Mouse (Mus musculus): ENCODE data around the gene Txndc11. TPM values are rescaled to one million over a fixed set of nuclear protein-coding genes. Genes with fewer than 3 reads are reported as not detected.

Txndc11 gene
- polyA plus RNA-seq, 2 experiments: 8.9 to 13.4 TPM

GRCm38 (mm10) chr16:11092061-11092460, 42.4 kb downstream of the Txndc11 start:
- DNase-seq (ENCODE audit: low read depth in 3 of 3, low spot score in 3 of 3) (no peak), ATAC-seq (ENCODE audit: insufficient read depth) (no peak)
- no peak overlapping the region for H3K9ac ChIP-seq (replicated peaks)
- H3K36me3 ChIP-seq (replicated peaks; ENCODE audit: control insufficient read depth, insufficient read depth, low read depth): peaks cover 14% of the 10 kb centered on the region
- H3K27me3 ChIP-seq (ENCODE audit: control insufficient read depth, insufficient read depth, low read length): no peaks in the 10 kb centered on the region
- no peaks in the 10 kb centered on the region for H3K4me1 ChIP-seq (replicated peaks; ENCODE audit: control insufficient read depth in 2 of 2, insufficient read depth in 2 of 2, low read length in 1 of 2)
- no peak for TF ChIP-seq CTCF (IDR thresholded peaks at IDR 0.05; ENCODE audit: low read depth)
- TF ChIP-seq EP300 (IDR thresholded peaks at IDR 0.05; ENCODE audit: low read depth): no peak
- H3K4me3 ChIP-seq (ENCODE audit: insufficient read depth in 1 of 2, low read depth in 2 of 2, low read length in 2 of 2): no peak overlapping the region
- WGBS (ENCODE audit: insufficient replicate concordance): 55% methylated on average over 4 of the region's 4 CpGs
- no peaks in the 10 kb centered on the region for H3K9me3 ChIP-seq (ENCODE audit: control insufficient read depth, low read length)
- no peak overlapping the region for H3K27ac ChIP-seq
- no peak overlapping the region for H3K4me2 ChIP-seq (ENCODE audit: low read depth)

GRCm38 (mm10) chr16:11090836-11091570, 43.4 kb downstream of the Txndc11 start:
- H3K36me3 ChIP-seq (replicated peaks; ENCODE audit: control insufficient read depth, insufficient read depth, low read depth): peaks cover 14% of the 10 kb centered on the region
- WGBS (ENCODE audit: insufficient replicate concordance): 71% methylated on average over 10 of the region's 10 CpGs
- H3K27me3 ChIP-seq (ENCODE audit: control insufficient read depth, insufficient read depth, low read length): no peaks in the 10 kb centered on the region
- no peak overlapping the region for H3K4me3 ChIP-seq (ENCODE audit: insufficient read depth in 1 of 2, low read depth in 2 of 2, low read length in 2 of 2)
- H3K27ac ChIP-seq: no peak overlapping the region
- no peak overlapping the region for H3K4me2 ChIP-seq (ENCODE audit: low read depth)
- TF ChIP-seq CTCF (IDR thresholded peaks at IDR 0.05; ENCODE audit: low read depth) (no peak), EP300 (IDR thresholded peaks at IDR 0.05; ENCODE audit: low read depth) (no peak)
- ATAC-seq (ENCODE audit: insufficient read depth) (no peak), DNase-seq (ENCODE audit: low read depth in 3 of 3, low spot score in 3 of 3) (no peak)
- H3K9me3 ChIP-seq (ENCODE audit: control insufficient read depth, low read length): no peaks in the 10 kb centered on the region
- no peaks in the 10 kb centered on the region for H3K4me1 ChIP-seq (replicated peaks; ENCODE audit: control insufficient read depth in 2 of 2, insufficient read depth in 2 of 2, low read length in 1 of 2)
- H3K9ac ChIP-seq (replicated peaks): no peak overlapping the region

GRCm38 (mm10) chr16:11086856-11087588, 47.4 kb downstream of the Txndc11 start:
- Histone ChIP-seq H3K9me3 (ENCODE audit: control insufficient read depth, low read length) (no peaks in the 10 kb centered on the region), H3K4me1 (replicated peaks; ENCODE audit: control insufficient read depth in 2 of 2, insufficient read depth in 2 of 2, low read length in 1 of 2) (no peaks in the 10 kb centered on the region), H3K4me3 (ENCODE audit: insufficient read depth in 1 of 2, low read depth in 2 of 2, low read length in 2 of 2) (no peak overlapping the region), H3K27ac (no peak overlapping the region), H3K27me3 (ENCODE audit: control insufficient read depth, insufficient read depth, low read length) (no peaks in the 10 kb centered on the region), H3K4me2 (ENCODE audit: low read depth) (no peak overlapping the region), H3K9ac (replicated peaks) (no peak overlapping the region), H3K36me3 (replicated peaks; ENCODE audit: control insufficient read depth, insufficient read depth, low read depth) (peaks cover 24% of the 10 kb centered on the region)
- DNase-seq (ENCODE audit: low read depth in 3 of 3, low spot score in 3 of 3): no peak
- TF ChIP-seq CTCF (IDR thresholded peaks at IDR 0.05; ENCODE audit: low read depth): 0 out of 2 replicates have a peak, but pooled peaks have one; percentile 14
- TF ChIP-seq EP300 (IDR thresholded peaks at IDR 0.05; ENCODE audit: low read depth): no peak
- WGBS (ENCODE audit: insufficient replicate concordance): 73% methylated on average over 5 of the region's 5 CpGs
- no peak for ATAC-seq (ENCODE audit: insufficient read depth)

- TF ChIP-seq EP300 (IDR thresholded peaks at IDR 0.05; ENCODE audit: low read depth) (no peak), CTCF (IDR thresholded peaks at IDR 0.05; ENCODE audit: low read depth) (no peak)
- WGBS (ENCODE audit: insufficient replicate concordance): 82% methylated on average over 3 of the region's 3 CpGs
- ATAC-seq (ENCODE audit: insufficient read depth) (no peak), DNase-seq (ENCODE audit: low read depth in 3 of 3, low spot score in 3 of 3) (no peak)
- Histone ChIP-seq H3K4me3 (ENCODE audit: insufficient read depth in 1 of 2, low read depth in 2 of 2, low read length in 2 of 2) (no peak overlapping the region), H3K27me3 (ENCODE audit: control insufficient read depth, insufficient read depth, low read length) (no peaks in the 10 kb centered on the region), H3K27ac (no peak overlapping the region), H3K36me3 (replicated peaks; ENCODE audit: control insufficient read depth, insufficient read depth, low read depth) (peaks cover 22% of the 10 kb centered on the region), H3K9ac (replicated peaks) (no peak overlapping the region), H3K4me1 (replicated peaks; ENCODE audit: control insufficient read depth in 2 of 2, insufficient read depth in 2 of 2, low read length in 1 of 2) (no peaks in the 10 kb centered on the region), H3K9me3 (ENCODE audit: control insufficient read depth, low read length) (no peaks in the 10 kb centered on the region), H3K4me2 (ENCODE audit: low read depth) (no peak overlapping the region)
Observed at GRCm38 (mm10) chr16:11086299-11086698, 48.2 kb downstream of the Txndc11 start.

GRCm38 (mm10) chr16:11084181-11084580, 50.3 kb downstream of the Txndc11 start:
- Histone ChIP-seq H3K27me3 (ENCODE audit: control insufficient read depth, insufficient read depth, low read length) (no peaks in the 10 kb centered on the region), H3K4me3 (ENCODE audit: insufficient read depth in 1 of 2, low read depth in 2 of 2, low read length in 2 of 2) (no peak overlapping the region), H3K36me3 (replicated peaks; ENCODE audit: control insufficient read depth, insufficient read depth, low read depth) (peaks cover 21% of the 10 kb centered on the region), H3K27ac (no peak overlapping the region), H3K4me2 (ENCODE audit: low read depth) (no peak overlapping the region), H3K4me1 (replicated peaks; ENCODE audit: control insufficient read depth in 2 of 2, insufficient read depth in 2 of 2, low read length in 1 of 2) (no peaks in the 10 kb centered on the region), H3K9ac (replicated peaks) (no peak overlapping the region), H3K9me3 (ENCODE audit: control insufficient read depth, low read length) (no peaks in the 10 kb centered on the region)
- no peak for ATAC-seq (ENCODE audit: insufficient read depth)
- TF ChIP-seq EP300 (IDR thresholded peaks at IDR 0.05; ENCODE audit: low read depth) (no peak), CTCF (IDR thresholded peaks at IDR 0.05; ENCODE audit: low read depth) (no peak)
- 74% methylated on average over 8 of the region's 8 CpGs for WGBS (ENCODE audit: insufficient replicate concordance)
- DNase-seq (ENCODE audit: low read depth in 3 of 3, low spot score in 3 of 3): no peak

Data from liver, embryonic 14.5 days (tissue).